Mouse (Mus musculus) telencephalon, adult 2 months (tissue): ENCODE results near the gene Gm7544.
"Not testable (repeated sequence)": the region's sequence is repeated elsewhere in the genome, so short reads cannot be mapped to it uniquely, and the experiment has no call there.

Source experiments
- DNase-seq: peaks from one replicate; pipeline ENCODE4 v3.0.0-alpha.2; 2011; ENCODE audit warnings: low read depth, low spot score

Gm7544 gene

GRCm38 (mm10) chr1:82924650-82925049 lies 31.2 kb downstream of the Gm7544 start, which contains the start of gene A030014E15Rik:
Gene A030014E15Rik (plus strand): TSS chr1:82924917.
- no peak for DNase-seq

GRCm38 (mm10) chr1:82913434-82913833 lies 42.4 kb downstream of the Gm7544 start:
- not testable (repeated sequence) for DNase-seq

- DNase-seq = no peak
Observed at GRCm38 (mm10) chr1:82913025-82913424, 42.8 kb downstream of the Gm7544 start, which contains the start of gene A030005L19Rik. Gene A030005L19Rik (plus strand): TSS chr1:82913325.

- no peak for DNase-seq
Observed at GRCm38 (mm10) chr1:82905886-82906285, 49.9 kb downstream of the Gm7544 start.
